8 mouse cellular contexts compared by ENCODE assay signal in genomic region chr7:27653681-27654437, GRCm38 (mm10). TPM values are rescaled to one million over a fixed set of nuclear protein-coding genes. Genes with fewer than 3 reads are reported as not detected.
DNase-seq lines count a peak whose midpoint lies in the region; ATAC-seq and TF ChIP-seq lines count a peak whose summit lies in the region.

Ttc9b (plus strand) TSS chr7:27653915.

- peaks cover 75% of the 10 kb centered on the region for H3K27me3 ChIP-seq in heart, embryonic 14.5 days (ENCODE audit: control insufficient read depth, insufficient read depth, low read length)
- peaks cover 57% of the 10 kb centered on the region for H3K27me3 ChIP-seq in liver, postnatal 0 days (ENCODE audit: insufficient read depth, low read length)

- peak within 1 kb of the TSS; percentile 40 for H3K4me2 ChIP-seq in heart, embryonic 14.5 days (ENCODE audit: low read length)
- H3K4me2 ChIP-seq in liver, postnatal 0 days (ENCODE audit: low read depth, low read length) = no peak within 1 kb of the TSS

- peak within 1 kb of the TSS; percentile 93 for H3K27ac ChIP-seq in cortical plate, adult 2 months (ENCODE audit: insufficient read depth, low read length)
- H3K27ac ChIP-seq in heart, embryonic 14.5 days (replicated peaks in 1 of 2; ENCODE audit: control insufficient read depth in 1 of 2, insufficient read depth in 1 of 2, low read depth in 2 of 2, low read length in 2 of 2) = no peak within 1 kb of the TSS
- no peak within 1 kb of the TSS for H3K27ac ChIP-seq in liver, postnatal 0 days (ENCODE audit: low read depth)

- no peaks in the 10 kb centered on the region for H3K9me3 ChIP-seq in heart, embryonic 14.5 days (ENCODE audit: control insufficient read depth, low read length)
- H3K9me3 ChIP-seq in liver, postnatal 0 days (ENCODE audit: low read length) = no peaks in the 10 kb centered on the region

- peak; percentile 39 for TF ChIP-seq POLR2A in cortical plate, adult 2 months (IDR thresholded peaks at IDR 0.05; ENCODE audit: extremely low read depth, insufficient read depth, low read length)

- no peak for TF ChIP-seq CTCF in cortical plate, adult 2 months (IDR thresholded peaks at IDR 0.05; ENCODE audit: extremely low read depth, insufficient read depth, low read length)
- TF ChIP-seq CTCF in liver, postnatal 0 days (IDR thresholded peaks at IDR 0.05; ENCODE audit: low read depth) = no peak

- no peak within 1 kb of the TSS for H3K9ac ChIP-seq in heart, embryonic 14.5 days (ENCODE audit: low read length)
- H3K9ac ChIP-seq in liver, postnatal 0 days (replicated peaks) = no peak within 1 kb of the TSS

- peaks cover 2% of the 10 kb centered on the region; the same call in 1 of the 2 replicates for H3K4me1 ChIP-seq in cortical plate, adult 2 months (ENCODE audit: control insufficient read depth, insufficient read depth, low read length)
- H3K4me1 ChIP-seq in heart, embryonic 14.5 days (ENCODE audit: control insufficient read depth in 2 of 2, insufficient read depth in 2 of 2, low read length in 2 of 2) = peaks cover 0 to 4% of the 10 kb centered on the region in 2 experiments; a peak in 1 of 4 replicates
- no peaks in the 10 kb centered on the region for H3K4me1 ChIP-seq in liver, postnatal 0 days (ENCODE audit: insufficient read depth)

- no peak for ATAC-seq in heart, embryonic 14.5 days (ENCODE audit: insufficient number of reproducible peaks, insufficient read depth, low FRiP score, low read depth)
- ATAC-seq in liver, postnatal 0 days = peak; percentile 33

- H3K36me3 ChIP-seq in heart, embryonic 14.5 days (ENCODE audit: control insufficient read depth, insufficient read depth, low read length) = peaks cover 8% of the 10 kb centered on the region; the same call in 1 of the 2 replicates
- no peaks in the 10 kb centered on the region for H3K36me3 ChIP-seq in liver, postnatal 0 days (replicated peaks; ENCODE audit: insufficient read depth, low read length)

- TF ChIP-seq EP300 in liver, postnatal 0 days (IDR thresholded peaks at IDR 0.05; ENCODE audit: low read depth) = no peak

- H3K4me3 ChIP-seq in cortical plate, adult 2 months (ENCODE audit: insufficient read depth, low read length) = peak within 1 kb of the TSS; percentile 83
- H3K4me3 ChIP-seq in heart, embryonic 14.5 days (ENCODE audit: control insufficient read depth in 1 of 2, insufficient read depth in 1 of 2, low read depth in 1 of 2, low read length in 2 of 2) = peak within 1 kb of the TSS in 1 of 2 experiments; percentile 9; a peak in 2 of 4 replicates
- no peak within 1 kb of the TSS for H3K4me3 ChIP-seq in liver, postnatal 0 days (ENCODE audit: low read depth, low read length)

- DNase-seq in CD4-positive helper T cell, adult 2 months (ENCODE audit: low read depth, low spot score) = peak; percentile 62
- peak; percentile 84 for DNase-seq in ES-CJ7 (ENCODE audit: low read depth, low spot score)
- peak; percentile 66 for DNase-seq in layer of hippocampus, adult 11-12 months (ENCODE audit: low spot score)
- DNase-seq in liver, postnatal 0 days = peak; percentile 54
- DNase-seq in right cerebral cortex, adult 2 months (ENCODE audit: low spot score in 2 of 2) = peak; percentile 75 to 83
- no peak for DNase-seq in c-Kit-positive CD71-positive TER-119-positive erythroid progenitor cells, embryonic 14.5 days (ENCODE audit: low spot score)

- 4% methylated on average over 56 of the region's 62 CpGs for WGBS in heart, embryonic 14.5 days
- 7% methylated on average over 53 of the region's 62 CpGs for WGBS in liver, postnatal 0 days (ENCODE audit: insufficient replicate concordance)

RNA-seq across cellular contexts. Expression of gene Ttc9b, which starts in this region (rescaled TPM):
- 188 and 192 TPM in 2 replicates for polyA plus RNA-seq in cortical plate, adult 2 months (2012; rRNA removed)
- 0.32 TPM in 1 of 2 replicates, not detected in the other for polyA plus RNA-seq in heart, embryonic 14.5 days (2014; fragmentation: Nextera tagmentation; extraction: Ambion mirVana)
- polyA plus RNA-seq in liver, postnatal 0 days (2015; fragmentation: Nextera tagmentation; extraction: Ambion mirVana) = not detected in 2 replicates

Comparison
In these comparisons a context has a peak if more than half of its experiments do, and no peak if none do; other contexts are left out.
1. RNA of gene Ttc9b (polyA plus RNA-seq): 188 to 192 TPM in cortical plate, adult 2 months; 0.32 TPM in heart, embryonic 14.5 days and not detected in liver, postnatal 0 days; every median in the first group is over 100 times any median in the second.
2. Peak in DNase-seq and ATAC-seq in liver, postnatal 0 days; RNA of the gene not detected or under 1 TPM.